Mouse (Mus musculus) brown adipose tissue, adult 24 weeks (tissue): Measurements from ENCODE around the gene Gm1123. TPM values are rescaled to one million over a fixed set of nuclear protein-coding genes. Genes with fewer than 3 reads are reported as not detected.

Experiments
- H3K27ac ChIP-seq: fragments of 200-500 bp; replicated peaks from 2 replicates; pipeline ENCODE4 v1.5.1; 2012; ENCODE audit warnings: low read depth, mild to moderate bottlenecking, low read length
- H3K4me1 ChIP-seq: fragments of 200-500 bp; 2 replicates; pipeline ENCODE4 v1.6.1; 2012; ENCODE audit warnings: low read length, mixed read lengths; ENCODE audit not compliant: control insufficient read depth, insufficient read depth, insufficient read length
- H3K4me3 ChIP-seq: fragments of 200-500 bp; 2 replicates; pipeline ENCODE4 v1.5.1; 2012; ENCODE audit warnings: low read depth, mild to moderate bottlenecking, low read length, moderate library complexity; ENCODE audit not compliant: insufficient read depth
- polyA plus RNA-seq: library from polyadenylated mRNA; stranded (reverse); fragments of >200 nt; gene quantifications from 2 replicates; pipeline ENCODE4 v1.2.4, GENCODE M21; 2012; ENCODE audit not compliant: missing spikeins, insufficient read depth, insufficient read length

Gene Gm1123
- polyA plus RNA-seq, 1 experiment = not detected

DNA sequence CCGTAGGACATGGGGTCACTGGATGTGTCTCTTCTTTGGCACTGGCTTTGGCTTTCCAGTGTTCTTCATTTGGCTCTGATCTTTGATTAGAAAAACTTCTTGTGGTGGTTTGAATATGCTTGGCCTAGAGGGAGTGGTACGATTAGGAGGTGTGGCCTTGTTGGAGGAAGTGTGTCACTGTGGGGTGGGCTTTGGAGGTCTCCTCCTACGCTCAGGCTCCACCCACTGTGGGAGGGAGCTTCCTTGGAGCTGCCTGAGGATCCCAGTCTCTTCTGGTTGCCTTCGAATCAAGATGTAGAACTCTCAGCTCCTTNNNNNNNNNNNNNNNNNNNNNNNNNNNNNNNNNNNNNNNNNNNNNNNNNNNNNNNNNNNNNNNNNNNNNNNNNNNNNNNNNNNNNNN is 13.8 kb downstream of the Gm1123 start:
- no peak overlapping the region for H3K4me3 ChIP-seq
- H3K4me1 ChIP-seq = no peaks in the 10 kb centered on the region
- H3K27ac ChIP-seq = no peak overlapping the region

DNA sequence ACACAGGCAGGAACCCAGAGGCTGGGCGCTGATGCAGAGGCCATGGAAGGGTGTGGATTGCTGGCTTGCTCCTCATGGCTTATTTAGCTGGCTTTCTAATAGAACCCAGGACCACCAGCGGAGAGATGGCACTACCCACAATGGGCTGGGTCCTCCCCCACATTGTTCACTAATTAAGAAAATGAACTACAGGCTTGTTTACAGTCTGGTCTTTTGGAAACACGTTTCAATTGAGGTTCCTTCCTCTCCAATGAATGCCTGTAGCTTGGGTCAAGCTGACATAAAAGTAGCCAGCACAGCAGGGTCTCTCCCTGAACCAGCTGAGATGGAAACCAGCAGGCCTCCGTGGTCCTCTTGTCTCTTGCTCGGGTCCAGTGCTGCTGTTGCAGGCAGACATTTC is 14.3 kb downstream of the Gm1123 start:
- Histone ChIP-seq H3K4me1 (no peaks in the 10 kb centered on the region), H3K4me3 (no peak overlapping the region), H3K27ac (no peak overlapping the region)

DNA sequence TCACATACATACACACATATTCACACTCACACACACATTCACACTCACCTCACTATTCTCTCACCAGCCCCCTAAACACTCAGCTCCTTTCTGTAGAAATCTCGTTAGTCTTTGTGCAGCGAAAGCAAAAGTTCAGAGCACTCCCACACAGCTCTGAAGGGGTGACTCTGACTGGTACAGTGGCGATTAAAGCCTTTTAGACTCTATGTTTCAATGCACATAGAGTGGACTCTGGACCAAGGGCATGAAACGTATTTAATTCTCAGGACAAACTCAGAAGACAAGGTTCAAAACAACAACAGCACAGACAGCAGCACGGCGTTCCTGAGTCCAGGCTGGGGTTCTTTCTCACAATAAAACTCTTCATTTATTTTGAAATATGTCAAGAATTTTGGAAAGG is 17.8 kb downstream of the Gm1123 start:
- Histone ChIP-seq H3K4me3 (no peak overlapping the region), H3K27ac (no peak overlapping the region), H3K4me1 (no peaks in the 10 kb centered on the region)

DNA sequence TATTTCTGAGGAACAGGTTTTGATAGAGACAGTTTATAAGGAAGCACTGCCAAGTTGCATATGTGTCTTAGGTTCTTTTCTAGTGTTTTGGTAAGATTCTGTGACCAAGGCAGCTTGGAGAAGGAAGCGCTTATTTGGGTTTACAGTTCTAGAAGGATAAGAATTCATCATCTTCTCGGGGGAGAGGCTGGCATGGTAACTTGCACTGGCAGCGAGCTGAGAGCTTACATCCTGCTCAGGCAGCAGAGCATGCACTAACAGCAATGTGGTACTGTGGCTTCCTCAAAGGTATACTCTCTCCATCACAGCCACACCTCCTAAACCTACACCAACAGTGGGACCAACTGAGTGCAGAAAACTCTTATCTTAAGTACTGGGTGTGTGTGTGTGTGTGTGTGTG is 18.8 kb downstream of the Gm1123 start:
- Histone ChIP-seq H3K4me3 (no peak overlapping the region), H3K4me1 (no peaks in the 10 kb centered on the region), H3K27ac (no peak overlapping the region)

DNA sequence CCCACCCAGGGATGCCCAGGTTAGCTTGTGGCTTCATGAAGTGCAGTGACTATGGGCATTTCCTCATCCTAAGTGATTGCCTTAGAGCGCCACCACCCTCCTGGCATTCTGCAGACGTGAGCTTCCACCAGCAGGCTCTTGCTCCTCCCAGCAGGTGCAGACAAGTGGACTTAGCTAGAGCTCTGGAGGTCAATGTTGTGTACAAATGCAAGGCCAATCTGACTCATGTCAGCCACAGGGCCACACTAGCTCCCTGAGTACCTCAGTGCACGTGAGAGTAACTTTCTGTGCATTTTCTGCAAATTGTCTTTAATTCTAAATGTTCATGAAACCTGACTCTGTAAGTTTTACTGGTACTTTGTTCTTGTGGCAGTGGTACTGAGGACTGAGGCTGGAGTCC is 19.2 kb downstream of the Gm1123 start:
- no peak overlapping the region for H3K4me3 ChIP-seq
- H3K27ac ChIP-seq = no peak overlapping the region
- H3K4me1 ChIP-seq = no peaks in the 10 kb centered on the region

DNA sequence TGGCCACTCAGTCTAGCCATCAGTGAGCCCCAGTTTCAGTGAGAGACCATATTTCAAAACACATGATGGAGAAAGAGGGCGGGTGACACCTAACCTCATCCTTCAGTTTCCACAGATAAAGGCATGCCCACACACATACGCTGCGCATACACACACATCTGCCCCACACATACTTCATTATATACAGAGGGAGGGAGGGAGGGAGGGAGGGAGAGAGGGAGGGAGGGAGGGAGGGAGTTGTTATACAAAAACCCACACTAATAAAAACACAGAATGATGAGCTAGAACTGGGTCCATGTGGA is 25.7 kb downstream of the Gm1123 start:
- Histone ChIP-seq H3K4me3 (no peak overlapping the region; the same call in 1 of the 2 replicates), H3K27ac (no peak overlapping the region), H3K4me1 (no peaks in the 10 kb centered on the region)

DNA sequence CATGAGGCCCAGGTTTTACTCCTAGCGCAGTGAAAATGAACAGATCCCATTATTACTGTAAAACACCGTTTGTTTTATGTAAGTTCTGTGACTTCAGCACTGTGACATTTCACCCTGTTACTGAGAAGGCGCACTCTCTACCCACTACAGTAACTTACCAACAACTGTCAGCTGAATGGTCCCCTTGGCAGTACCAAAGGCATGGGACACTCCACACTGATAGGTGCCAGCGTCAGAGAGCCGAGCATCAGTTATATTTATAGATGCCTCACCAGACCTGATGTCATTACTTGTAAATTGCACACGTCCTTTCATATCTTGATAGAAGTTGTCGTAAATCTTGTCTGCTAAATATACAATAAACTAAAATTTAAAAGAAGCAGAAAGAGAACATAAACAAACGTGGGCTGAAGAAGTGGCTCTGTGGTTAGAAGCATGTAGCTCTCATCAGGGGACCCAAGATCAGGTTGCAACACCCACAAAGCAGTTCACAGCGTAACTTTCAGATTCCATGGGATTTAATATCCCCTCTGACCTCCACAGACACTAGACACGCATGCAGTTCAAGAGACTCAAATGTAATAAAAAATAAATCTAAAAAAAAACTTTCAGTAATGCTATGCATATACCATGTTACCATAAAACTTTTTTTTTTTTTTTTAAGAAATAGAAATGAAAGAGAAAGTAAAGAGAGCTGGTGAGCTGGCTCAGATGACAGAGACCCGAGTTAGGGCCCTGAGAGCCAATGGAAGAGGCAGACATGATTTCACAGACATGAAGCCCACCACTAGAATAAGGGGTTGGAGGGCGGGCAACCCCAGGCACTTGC is 26.2 kb downstream of the Gm1123 start:
- peak overlapping the region; percentile 28; the same call in 1 of the 2 replicates for H3K4me3 ChIP-seq
- no peaks in the 10 kb centered on the region for H3K4me1 ChIP-seq
- H3K27ac ChIP-seq = no peak overlapping the region

DNA sequence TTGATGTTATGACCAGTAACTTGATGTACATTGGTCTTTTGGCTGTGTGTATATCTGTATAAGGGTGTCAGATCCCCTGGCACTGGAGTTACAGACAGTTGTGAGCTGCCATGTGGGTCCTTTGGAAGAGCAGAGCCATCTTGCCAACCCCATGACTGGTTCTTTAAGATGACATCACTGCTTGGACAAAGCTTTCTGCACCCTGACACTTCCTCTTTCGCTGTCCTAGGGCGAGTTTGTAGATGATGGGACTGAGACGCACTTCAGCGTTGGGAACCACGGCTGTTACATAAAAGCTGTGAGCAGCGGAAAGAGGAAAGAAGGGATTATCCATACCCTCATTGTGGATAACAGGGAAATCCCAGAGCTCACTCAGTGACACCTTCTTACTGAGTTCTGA is 34.2 kb downstream of the Gm1123 start:
- no peaks in the 10 kb centered on the region for H3K4me1 ChIP-seq
- no peak overlapping the region for H3K27ac ChIP-seq
- H3K4me3 ChIP-seq = no peak overlapping the region

DNA sequence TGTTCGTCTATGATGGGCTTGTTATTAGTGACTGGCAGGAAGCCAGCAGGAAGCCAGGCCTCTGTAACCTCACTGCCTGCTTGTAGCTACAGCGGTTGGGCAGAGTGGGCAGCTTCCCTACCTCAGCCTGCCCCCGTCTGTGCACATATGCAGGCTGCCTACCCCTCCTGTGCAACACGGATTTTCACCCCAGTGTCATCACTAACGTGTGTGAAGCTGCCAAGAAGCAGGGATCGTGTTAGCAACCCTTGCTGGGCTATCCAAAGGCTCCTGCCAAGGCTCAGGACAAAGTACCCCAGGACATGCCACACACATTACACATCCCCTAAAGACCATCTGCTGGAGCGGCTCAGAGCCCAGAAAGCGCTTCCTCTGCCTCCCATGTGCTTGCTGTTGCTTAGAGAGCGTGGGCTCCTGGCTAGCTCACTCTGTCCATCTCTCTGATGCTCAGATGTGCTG is 35.6 kb downstream of the Gm1123 start:
- H3K4me1 ChIP-seq = no peaks in the 10 kb centered on the region
- no peak overlapping the region for H3K27ac ChIP-seq
- no peak overlapping the region for H3K4me3 ChIP-seq

DNA sequence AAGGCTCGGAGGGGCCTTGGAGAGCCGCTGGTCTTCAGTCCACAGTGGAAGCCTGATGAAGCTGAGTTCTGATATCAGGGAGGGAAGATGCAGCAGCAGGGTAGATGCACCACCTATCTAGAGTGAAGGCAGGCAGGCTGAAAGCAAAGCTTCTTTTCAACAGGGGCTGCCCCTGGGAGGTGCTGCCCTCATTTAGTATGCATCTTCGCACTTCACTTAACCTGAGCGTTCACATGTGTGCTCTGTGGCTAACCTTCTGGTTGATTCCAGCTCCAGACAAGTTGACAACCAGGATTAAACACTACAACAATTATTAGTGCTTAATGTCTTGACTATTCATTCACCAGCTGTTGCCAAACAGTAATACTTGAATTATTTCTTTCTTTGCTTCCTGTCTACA is 41.4 kb downstream of the Gm1123 start:
- Histone ChIP-seq H3K4me1 (no peaks in the 10 kb centered on the region), H3K27ac (no peak overlapping the region), H3K4me3 (no peak overlapping the region)

DNA sequence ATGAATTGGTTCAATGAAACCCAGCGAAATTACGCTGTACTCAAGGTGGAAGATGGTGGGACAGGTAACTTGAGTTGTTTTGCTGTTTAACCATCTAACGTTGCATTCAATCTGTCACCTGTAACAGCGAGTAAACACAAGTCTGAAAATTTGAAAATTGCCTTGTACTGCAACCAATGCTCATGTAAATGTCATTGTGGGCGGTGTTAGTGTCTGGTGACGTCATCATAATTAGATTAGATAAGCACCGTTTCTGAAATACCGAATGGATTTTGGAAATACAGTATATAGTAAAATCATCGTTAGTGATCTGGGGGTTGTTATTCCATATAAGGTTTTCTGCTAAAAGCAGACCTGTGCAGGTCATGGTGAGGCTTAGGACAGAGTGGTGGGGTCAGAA is 48.4 kb downstream of the Gm1123 start:
- Histone ChIP-seq H3K4me1 (no peaks in the 10 kb centered on the region), H3K27ac (no peak overlapping the region), H3K4me3 (peak overlapping the region; percentile 69; the same call in 1 of the 2 replicates)

DNA sequence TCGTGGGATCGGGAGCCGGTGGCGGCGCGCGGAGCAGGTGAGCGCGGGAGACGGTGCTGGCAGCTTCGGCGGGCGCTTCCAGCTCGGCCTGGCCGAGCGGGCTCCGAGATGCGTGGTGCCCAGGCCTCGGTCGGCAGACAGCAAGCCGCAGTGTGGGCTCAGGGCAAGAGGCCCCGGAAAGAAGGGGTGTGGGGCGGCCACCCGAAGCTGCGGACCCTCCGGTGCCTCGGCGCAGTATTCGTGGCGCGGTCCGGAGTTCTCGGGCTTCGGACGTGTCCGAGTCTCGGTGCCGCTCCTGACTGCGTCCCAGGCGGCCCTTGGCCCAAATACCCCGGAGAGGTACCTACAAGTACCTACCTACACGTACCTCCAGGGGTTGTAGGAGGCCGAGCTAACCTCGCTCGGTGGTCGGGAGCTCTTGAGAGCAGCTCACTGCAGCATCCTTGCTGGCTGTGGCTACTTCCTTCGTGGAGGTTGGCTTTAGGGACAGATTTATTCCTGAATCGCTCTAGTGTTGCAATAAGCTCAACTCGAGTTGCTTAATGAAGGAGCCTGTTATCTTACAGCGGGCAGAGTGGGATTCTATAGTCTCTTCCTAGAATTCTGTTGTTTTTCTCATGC is 48.9 kb downstream of the Gm1123 start:
- no peaks in the 10 kb centered on the region for H3K4me1 ChIP-seq
- H3K4me3 ChIP-seq = peak overlapping the region; percentile 69
- H3K27ac ChIP-seq = no peak overlapping the region

DNA sequence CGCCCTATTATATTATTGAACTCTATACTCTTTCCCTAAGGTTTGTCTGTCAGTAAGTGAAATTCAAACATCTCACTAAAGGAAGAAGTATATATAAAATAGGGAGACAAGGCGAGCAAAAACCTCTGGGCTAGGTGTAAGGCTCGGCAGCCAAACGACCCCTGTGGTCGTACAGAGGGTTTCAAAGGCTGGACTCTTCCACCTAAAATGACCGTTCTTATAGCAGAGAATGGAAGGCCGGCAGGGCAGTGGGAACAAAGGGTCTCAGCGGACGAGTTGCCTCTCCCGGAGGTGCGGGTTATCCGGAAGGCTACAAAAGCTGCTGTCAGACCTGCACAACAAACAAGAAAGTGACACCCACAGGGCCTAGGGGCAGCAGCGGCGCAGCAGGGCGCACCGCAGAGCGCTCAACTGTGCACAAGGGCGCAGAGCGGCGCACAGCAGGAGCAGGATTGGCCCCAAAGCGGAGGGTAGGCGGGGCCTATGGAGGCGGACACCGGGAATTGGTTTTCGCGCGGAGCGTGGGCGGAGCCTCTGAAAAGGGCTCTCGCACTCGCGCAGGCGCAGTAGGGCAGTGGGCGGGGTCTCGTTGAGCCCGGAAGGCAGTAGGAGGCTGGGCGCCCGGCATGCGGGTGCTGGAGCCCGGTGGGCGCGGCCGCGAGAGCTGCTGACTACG is 49.6 kb downstream of the Gm1123 start, which contains the start of gene Faim:
TSS of gene Faim (plus strand) at position 574 of the 676 bp plus-strand sequence.
- no peak within 1 kb of the TSS for H3K27ac ChIP-seq
- no peaks in the 10 kb centered on the region for H3K4me1 ChIP-seq
- H3K4me3 ChIP-seq = peak within 1 kb of the TSS; percentile 69

DNA sequence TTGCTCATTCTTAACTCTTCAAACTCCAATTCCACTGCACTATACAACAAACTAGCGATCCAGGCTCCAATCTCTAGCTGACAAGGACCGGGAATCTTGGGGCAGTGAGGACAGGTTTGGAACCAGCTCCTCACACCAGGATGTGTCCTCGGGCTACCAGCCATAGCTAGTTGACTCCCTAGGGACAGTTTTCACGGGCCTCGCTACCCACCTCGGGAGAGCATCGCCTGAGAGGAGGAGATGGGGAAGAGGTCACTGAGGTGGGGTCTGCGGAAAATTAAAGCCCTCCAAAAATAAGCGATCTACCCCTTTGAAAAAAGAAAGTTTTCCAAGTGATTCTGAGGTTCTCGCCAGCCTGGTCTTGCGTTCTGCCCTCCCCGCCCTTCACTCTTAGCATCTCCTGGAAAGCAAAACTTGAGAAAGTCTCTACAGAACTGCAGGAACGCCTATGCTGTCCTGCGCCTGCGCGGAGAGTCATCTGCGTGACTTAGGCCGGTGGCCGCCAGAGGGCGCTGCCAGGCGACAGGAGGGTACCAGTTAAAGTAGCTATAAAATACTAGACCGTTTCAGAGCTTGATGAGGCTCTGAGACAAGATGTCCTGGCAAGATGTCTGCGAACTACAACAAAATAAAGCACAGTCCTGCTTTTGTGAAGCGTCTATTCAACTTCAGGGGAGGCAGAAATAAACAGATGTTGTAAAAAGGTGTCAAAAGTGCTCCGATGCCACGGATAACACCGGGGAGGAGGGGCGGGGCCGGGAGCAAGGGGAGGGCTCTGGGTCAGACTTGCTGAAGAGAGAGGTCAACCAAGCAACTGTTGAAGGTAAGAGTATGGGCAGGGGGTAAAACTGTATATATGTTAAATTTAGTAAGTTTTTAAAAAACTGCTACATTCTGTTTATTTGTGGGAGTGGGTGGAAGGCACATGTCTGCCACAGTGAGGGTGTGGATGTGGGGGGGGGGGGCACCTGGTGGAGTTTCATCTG is 55.8 kb downstream of the Gm1123 start:
- H3K27ac ChIP-seq = no peak overlapping the region
- H3K4me1 ChIP-seq = no peaks in the 10 kb centered on the region
- peak overlapping the region; percentile 27 for H3K4me3 ChIP-seq

DNA sequence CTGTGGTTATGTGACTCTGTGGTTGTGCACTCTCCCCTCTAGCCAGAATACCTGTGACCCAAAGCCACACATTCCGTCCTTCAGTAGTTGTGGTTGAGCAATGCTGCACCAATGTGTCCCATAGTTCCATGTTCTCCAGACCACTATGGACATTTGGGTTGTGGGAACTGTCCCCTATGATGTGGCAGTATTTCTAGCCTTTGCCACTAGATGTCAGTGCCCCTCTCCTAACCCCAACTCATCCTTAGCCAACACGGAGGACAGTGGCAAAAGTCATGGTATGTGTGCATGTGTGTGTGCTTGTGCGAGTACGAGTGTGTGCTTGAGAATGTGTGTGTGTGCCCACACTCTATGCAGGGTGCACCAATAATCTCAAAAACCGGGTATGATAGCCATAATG is 59.0 kb downstream of the Gm1123 start:
- no peak overlapping the region for H3K4me3 ChIP-seq
- no peaks in the 10 kb centered on the region; the same call in 1 of the 2 replicates for H3K4me1 ChIP-seq
- H3K27ac ChIP-seq = no peak overlapping the region
